ENCODE assay signal across 8 mouse cellular contexts in genomic region chr14:78732617-78733312, GRCm38 (mm10). TPM values are rescaled to one million over a fixed set of nuclear protein-coding genes. Genes with fewer than 3 reads are reported as not detected.
DNase-seq lines count a peak whose midpoint lies in the region; ATAC-seq lines count a peak whose summit lies in the region.

Gene Dgkh (minus strand): TSS chr14:78732776.

- under 1% methylated on average over 56 of the region's 71 CpGs for WGBS in forebrain, embryonic 15.5 days
- 1% methylated on average over 46 of the region's 71 CpGs for WGBS in liver, embryonic 16.5 days (ENCODE audit: insufficient replicate concordance)
- WGBS in neural tube, embryonic 11.5 days = under 1% methylated on average over 64 of the region's 71 CpGs
- WGBS in stomach, embryonic 15.5 days = under 1% methylated on average over 67 of the region's 71 CpGs

- no peaks in the 10 kb centered on the region for H3K36me3 ChIP-seq in forebrain, embryonic 15.5 days
- H3K36me3 ChIP-seq in liver, embryonic 16.5 days (ENCODE audit: control insufficient read depth, insufficient read depth) = no peaks in the 10 kb centered on the region
- H3K36me3 ChIP-seq in neural tube, embryonic 11.5 days (ENCODE audit: control insufficient read depth, insufficient read depth, low read length) = no peaks in the 10 kb centered on the region
- no peaks in the 10 kb centered on the region for H3K36me3 ChIP-seq in stomach, embryonic 15.5 days

- H3K4me2 ChIP-seq in forebrain, embryonic 15.5 days (replicated peaks) = peak within 1 kb of the TSS; percentile 92
- peak within 1 kb of the TSS; percentile 80 for H3K4me2 ChIP-seq in liver, embryonic 16.5 days (ENCODE audit: low read depth, low read length)
- peak within 1 kb of the TSS; percentile 98 for H3K4me2 ChIP-seq in neural tube, embryonic 11.5 days (ENCODE audit: low read depth)
- H3K4me2 ChIP-seq in stomach, embryonic 15.5 days = peak within 1 kb of the TSS; percentile 87

- intact Hi-C loops in heart, postnatal 14 days (cut with DNase I) = loop anchor here (2.0 to 5.0 kb wide), 3 partner anchors 60 to 250 kb away; partner anchors contain the start of gene Vwa8

- peaks cover 20% of the 10 kb centered on the region for H3K4me1 ChIP-seq in forebrain, embryonic 15.5 days
- H3K4me1 ChIP-seq in liver, embryonic 16.5 days (ENCODE audit: control insufficient read depth, low read depth, low read length) = no peaks in the 10 kb centered on the region; the same call in 1 of the 2 replicates
- H3K4me1 ChIP-seq in neural tube, embryonic 11.5 days (ENCODE audit: control insufficient read depth, insufficient read depth, low read length) = no peaks in the 10 kb centered on the region
- 0 out of 2 replicates have a peak, but pooled peaks cover 13% of the 10 kb centered on the region for H3K4me1 ChIP-seq in stomach, embryonic 15.5 days

- H3K4me3 ChIP-seq in forebrain, embryonic 15.5 days = peak within 1 kb of the TSS; percentile 62
- peak within 1 kb of the TSS; percentile 65 for H3K4me3 ChIP-seq in liver, embryonic 16.5 days (ENCODE audit: low read depth, low read length)
- peak within 1 kb of the TSS; percentile 77 for H3K4me3 ChIP-seq in neural tube, embryonic 11.5 days (ENCODE audit: low read depth, low read length)
- peak within 1 kb of the TSS; percentile 79 for H3K4me3 ChIP-seq in stomach, embryonic 15.5 days (replicated peaks)

- H3K27me3 ChIP-seq in forebrain, embryonic 15.5 days = peaks cover 3% of the 10 kb centered on the region; the same call in 1 of the 2 replicates
- H3K27me3 ChIP-seq in liver, embryonic 16.5 days (ENCODE audit: control insufficient read depth, insufficient read depth, low read depth, low read length) = peaks cover 45% of the 10 kb centered on the region
- no peaks in the 10 kb centered on the region for H3K27me3 ChIP-seq in neural tube, embryonic 11.5 days (ENCODE audit: control insufficient read depth, insufficient read depth, low read length)
- H3K27me3 ChIP-seq in stomach, embryonic 15.5 days (replicated peaks) = no peaks in the 10 kb centered on the region

- H3K9ac ChIP-seq in forebrain, embryonic 15.5 days (replicated peaks) = peak within 1 kb of the TSS; percentile 94
- H3K9ac ChIP-seq in liver, embryonic 16.5 days (ENCODE audit: low read depth, low read length) = peak within 1 kb of the TSS; percentile 43
- peak within 1 kb of the TSS; percentile 90 for H3K9ac ChIP-seq in neural tube, embryonic 11.5 days (ENCODE audit: low read length)
- peak within 1 kb of the TSS; percentile 73 for H3K9ac ChIP-seq in stomach, embryonic 15.5 days

- peak within 1 kb of the TSS; percentile 90 for H3K27ac ChIP-seq in forebrain, embryonic 15.5 days (replicated peaks)
- no peak within 1 kb of the TSS for H3K27ac ChIP-seq in liver, embryonic 16.5 days (ENCODE audit: low read length)
- peak within 1 kb of the TSS; percentile 73 for H3K27ac ChIP-seq in neural tube, embryonic 11.5 days (ENCODE audit: low read depth, low read length)
- H3K27ac ChIP-seq in stomach, embryonic 15.5 days = peak within 1 kb of the TSS; percentile 89

- peak; percentile 96 for ATAC-seq in cerebellum, adult (ENCODE audit: insufficient number of reproducible peaks, low FRiP score, low TSS enrichment)
- peak; percentile 96 for ATAC-seq in forebrain, embryonic 15.5 days (replicated peaks)
- ATAC-seq in liver, embryonic 16.5 days (ENCODE audit: low read depth) = peak; percentile 81
- peak; percentile 94 for ATAC-seq in neural tube, embryonic 11.5 days (ENCODE audit: insufficient read depth, low FRiP score, low TSS enrichment)
- ATAC-seq in stomach, embryonic 15.5 days (ENCODE audit: insufficient read depth, low FRiP score, low read depth) = peak; percentile 94

- no peaks in the 10 kb centered on the region for H3K9me3 ChIP-seq in forebrain, embryonic 15.5 days
- no peaks in the 10 kb centered on the region for H3K9me3 ChIP-seq in liver, embryonic 16.5 days (replicated peaks; ENCODE audit: control insufficient read depth, low read length)
- H3K9me3 ChIP-seq in neural tube, embryonic 11.5 days (ENCODE audit: control insufficient read depth, low read length) = no peaks in the 10 kb centered on the region
- no peaks in the 10 kb centered on the region for H3K9me3 ChIP-seq in stomach, embryonic 15.5 days

- peak; percentile 36 to 58 for DNase-seq in CD8-positive naive resting alpha-beta T cell, adult 2 months (ENCODE audit: low read depth in 2 of 2, low spot score in 2 of 2)
- DNase-seq in heart, postnatal 14 days = peak; percentile 94 to 95
- peak; percentile 88 for DNase-seq in layer of hippocampus, adult 11-12 months (ENCODE audit: low spot score)
- DNase-seq in neural tube, embryonic 11.5 days (ENCODE audit: low spot score) = peak; percentile 92

RNA-seq across cellular contexts. Expression of gene Dgkh, which starts in this region (rescaled TPM):
- 2.6 and 2.8 TPM in 2 replicates for polyA plus RNA-seq in forebrain, embryonic 15.5 days (2015; fragmentation: Nextera tagmentation; extraction: Ambion mirVana)
- total RNA-seq in heart, postnatal 14 days (2021) = 10 to 100 TPM; 10.5 to 12.3 TPM
- 0.20 and 0.26 TPM in 2 replicates for polyA plus RNA-seq in liver, embryonic 16.5 days (2015; fragmentation: Nextera tagmentation; extraction: Ambion mirVana)
- 8.2 and 8.3 TPM in 2 replicates for polyA plus RNA-seq in neural tube, embryonic 11.5 days (2014; fragmentation: Nextera tagmentation; extraction: Ambion mirVana)
- 1.7 TPM in 2 replicates for polyA plus RNA-seq in stomach, embryonic 15.5 days (2015; fragmentation: Nextera tagmentation; extraction: Ambion mirVana)

Comparison
In these comparisons a context has a peak if more than half of its experiments do, and no peak if none do; other contexts are left out.
1. Peak in ATAC-seq, H3K4me3 ChIP-seq, H3K9ac ChIP-seq and H3K4me2 ChIP-seq in liver, embryonic 16.5 days; RNA of the gene not detected or under 1 TPM.
2. H3K9ac ChIP-seq: peak in every context shown above with its lines; median percentile 94 in forebrain, embryonic 15.5 days; 90 in neural tube, embryonic 11.5 days; 73 in stomach, embryonic 15.5 days; 43 in liver, embryonic 16.5 days.